Mouse (Mus musculus) lung, postnatal 36 days (tissue): ENCODE results near the gene Gm45711.

Source experiments
- DNase-seq: peaks from one replicate; pipeline ENCODE4 v3.0.0; 2022; ENCODE audit warnings: mixed read lengths

The Gm45711 gene

DNA sequence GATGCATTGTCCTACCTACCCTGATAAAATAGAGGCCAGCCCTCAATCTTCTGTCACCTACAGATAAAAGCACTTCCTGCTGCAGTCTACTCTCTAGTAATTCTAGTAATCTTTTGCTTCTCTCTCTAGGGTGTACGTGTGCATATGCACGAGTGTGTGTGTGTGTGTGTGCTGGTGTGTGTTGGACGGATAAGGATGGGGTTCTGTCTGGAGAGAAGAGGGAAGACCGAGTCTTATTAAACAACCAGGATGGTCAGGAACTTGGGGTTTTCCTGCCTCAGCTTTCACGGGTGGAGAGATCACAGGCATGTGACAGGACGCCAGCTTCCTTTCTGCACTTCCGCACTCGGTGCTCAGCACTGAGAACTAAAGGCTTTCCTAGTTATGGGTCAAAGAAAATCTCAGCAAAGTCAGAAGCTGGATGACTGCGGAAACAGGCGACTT lies 70.4 kb downstream of the Gm45711 start:
- peak; percentile 25 for DNase-seq

DNA sequence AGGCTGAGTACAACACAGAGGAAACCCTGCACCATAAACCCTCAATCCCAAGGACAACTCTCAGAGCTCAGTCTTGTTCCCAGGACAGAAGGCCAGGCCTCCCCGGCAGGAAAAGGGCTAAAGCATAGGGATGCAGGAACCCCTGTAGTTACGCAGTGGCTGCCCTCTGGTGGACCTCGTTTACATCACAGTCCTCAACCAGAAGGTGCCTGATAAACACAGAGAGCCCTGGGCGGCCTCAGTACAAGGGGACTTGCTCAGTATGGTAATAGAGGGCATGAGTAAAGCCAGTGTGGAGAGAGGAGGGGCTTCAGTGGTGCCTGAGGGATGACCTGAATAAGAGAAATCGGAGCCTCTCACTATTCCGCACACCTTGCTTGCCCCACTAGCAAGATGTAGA lies 75.3 kb downstream of the Gm45711 start:
- no peak for DNase-seq

DNA sequence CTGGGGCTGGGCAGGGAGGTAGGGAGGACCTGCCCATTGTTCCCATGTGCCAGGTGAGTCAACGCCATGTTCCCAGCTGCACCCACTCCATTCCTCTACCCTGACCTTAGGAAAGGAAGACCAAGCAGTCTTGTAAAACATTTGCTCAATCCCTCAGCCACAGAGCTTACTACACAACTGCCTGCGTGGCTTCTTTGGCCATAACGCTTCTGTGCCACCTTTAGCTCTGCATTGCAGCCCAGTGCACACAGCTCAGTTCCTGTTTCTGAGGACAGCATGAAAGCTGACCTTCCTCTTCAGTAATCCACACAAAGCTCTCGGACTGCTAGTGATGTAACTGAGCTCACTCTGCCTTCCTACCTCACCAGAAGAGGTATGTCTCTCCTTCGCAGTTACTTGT lies 77.0 kb downstream of the Gm45711 start:
- peak; percentile 56 for DNase-seq

DNA sequence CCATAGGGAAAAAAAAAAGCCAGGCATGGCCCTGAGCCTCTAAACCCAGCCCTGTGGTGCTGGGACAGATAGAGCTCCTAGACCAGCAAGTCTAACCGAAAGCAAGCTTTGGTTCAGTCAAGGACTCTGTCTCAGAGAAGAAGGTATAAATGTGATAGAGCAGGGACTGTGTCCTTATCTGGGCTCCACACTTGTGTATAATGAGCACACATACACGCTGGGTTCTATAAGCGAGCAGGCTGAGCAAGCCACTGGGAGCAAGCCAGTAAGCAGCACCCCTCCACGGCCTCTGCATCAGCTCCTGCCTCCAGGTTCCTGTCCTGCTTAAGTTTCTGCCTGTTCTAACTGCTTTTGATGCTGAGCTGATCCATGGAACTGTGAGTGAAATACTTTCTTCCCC lies 77.8 kb downstream of the Gm45711 start:
- no peak for DNase-seq
